Mouse (Mus musculus) cerebellum, postnatal 4 days (tissue): Measurements from ENCODE around the gene Chkb.

Source experiments
- DNase-seq, 2 experiments: peaks; one replicate each; pipeline ENCODE4 v3.0.0; 2022; ENCODE audit warnings: low spot score in 2 of 2, mixed read lengths in 1 of 2

The Chkb gene

GRCm38 (mm10) chr15:89429352-89430221 is at the start of gene Chkb, which contains the start of the genes C730034F03Rik and Gm44502:
TSS of gene Chkb (minus strand) at chr15:89429908.
TSS of gene C730034F03Rik (plus strand) at chr15:89429589.
TSS of gene Gm44502 (minus strand) at chr15:89429696.
- DNase-seq, result peak; percentile 75 to 88

- no peak for DNase-seq
Observed at GRCm38 (mm10) chr15:89478622-89479021, 48.9 kb upstream of the Chkb start.

- DNase-seq, result no peak
Observed at GRCm38 (mm10) chr15:89477806-89478205, 48.1 kb upstream of the Chkb start.

GRCm38 (mm10) chr15:89477091-89477491 is 47.4 kb upstream of the Chkb start, which contains the start of gene Arsa:
TSS of gene Arsa (minus strand) at chr15:89477425.
- no peak for DNase-seq

DNA sequence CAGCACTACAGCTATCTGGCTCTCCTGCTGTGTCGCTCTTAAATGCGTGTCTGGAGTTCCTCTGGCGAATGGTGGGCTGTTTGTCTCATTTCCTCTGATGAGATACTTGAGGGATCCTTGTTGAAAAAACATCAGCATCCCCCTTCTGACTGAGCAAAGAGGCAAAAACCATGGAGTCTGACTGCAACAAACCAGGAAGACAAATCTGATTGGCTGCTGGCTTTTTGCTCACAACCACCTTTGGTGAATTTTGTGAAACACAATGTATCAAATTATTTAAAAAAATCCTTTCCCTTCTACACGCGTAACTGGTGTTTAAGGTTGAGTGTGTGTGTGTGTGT is 46.7 kb upstream of the Chkb start:
- DNase-seq, result no peak

- peak; percentile 74 to 86 for DNase-seq
Observed at GRCm38 (mm10) chr15:89475611-89476474, 46.1 kb upstream of the Chkb start.

- no peak for DNase-seq
Observed at GRCm38 (mm10) chr15:89475293-89475600, 45.5 kb upstream of the Chkb start.

DNA sequence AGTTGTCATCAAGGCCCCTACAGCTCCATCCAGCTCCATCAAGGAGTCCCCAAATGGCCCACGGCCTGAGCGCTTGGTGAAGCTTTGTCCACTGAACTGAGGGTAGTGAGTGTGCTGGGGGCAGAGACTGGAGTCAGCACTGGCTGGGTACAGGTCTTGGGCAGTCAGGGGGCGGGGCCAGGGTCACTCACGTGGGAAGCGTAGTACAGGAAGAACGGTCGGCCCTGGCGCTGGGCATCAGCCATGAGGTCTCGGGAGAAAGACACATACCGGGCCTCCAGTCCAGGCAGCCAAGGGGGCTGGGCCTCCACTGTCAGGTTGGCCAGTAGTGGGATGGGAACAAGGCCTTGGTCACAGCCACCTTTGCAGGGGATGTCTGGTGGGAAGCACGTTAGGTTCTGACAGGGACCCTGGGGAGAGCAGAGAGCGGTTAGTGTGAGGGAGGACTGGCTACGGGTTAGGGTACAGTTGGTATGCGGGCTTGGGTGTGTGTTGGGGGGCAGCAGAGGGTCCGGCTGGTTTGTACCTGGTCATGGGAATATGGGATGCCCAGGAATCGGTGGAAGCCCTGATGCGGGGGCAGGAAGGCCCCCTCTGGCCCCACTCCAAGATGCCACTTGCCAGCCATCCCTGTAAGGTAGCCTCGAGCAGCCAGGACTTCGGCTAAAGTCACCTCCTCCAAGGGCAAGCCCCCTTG is 45.0 kb upstream of the Chkb start:
- DNase-seq, result no peak

- no peak for DNase-seq
Observed at GRCm38 (mm10) chr15:89473921-89474320, 44.2 kb upstream of the Chkb start.

- no peak for DNase-seq
Observed at GRCm38 (mm10) chr15:89473370-89473769, 43.7 kb upstream of the Chkb start.

GRCm38 (mm10) chr15:89471476-89471875 is 41.8 kb upstream of the Chkb start:
- DNase-seq, result no peak

DNA sequence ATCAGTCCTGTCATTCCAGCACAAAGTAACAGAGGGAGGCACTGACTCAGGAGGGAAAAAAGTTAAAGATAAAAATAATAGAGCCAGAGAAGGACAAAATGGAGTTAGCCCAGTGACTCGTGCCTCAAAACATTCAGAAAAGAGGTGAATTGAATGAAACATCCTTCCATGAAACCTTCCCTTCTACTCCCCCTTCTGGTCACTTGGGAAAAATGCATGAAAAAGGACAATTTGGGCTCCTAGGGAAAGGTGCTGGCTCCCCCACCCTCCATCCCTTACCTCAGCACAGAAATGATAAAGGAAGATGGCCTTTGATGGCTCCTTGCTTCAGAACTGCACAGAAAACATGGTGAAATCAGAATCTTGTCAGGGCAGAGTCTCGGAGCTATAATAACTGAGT is 38.9 kb upstream of the Chkb start:
- no peak for DNase-seq

DNA sequence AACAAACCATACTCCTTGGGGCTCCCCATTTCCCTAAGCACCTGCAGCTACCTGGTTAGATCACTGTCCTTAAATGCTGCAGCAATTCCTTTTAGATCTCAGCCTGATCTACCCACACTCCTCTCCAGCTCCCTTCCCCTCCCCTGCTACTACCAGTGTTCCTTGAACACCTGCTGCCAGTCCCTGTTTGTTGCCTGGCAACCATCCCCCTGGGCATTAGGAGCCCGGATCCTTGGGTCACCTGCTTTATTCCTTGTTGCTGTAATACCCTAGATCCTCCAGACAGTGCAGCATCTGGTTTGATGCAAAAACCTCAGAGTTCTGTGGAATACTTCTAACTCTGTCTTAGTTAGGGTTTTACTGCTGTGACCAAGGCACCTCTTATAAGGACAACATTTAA is 35.3 kb upstream of the Chkb start:
- DNase-seq, result no peak

DNA sequence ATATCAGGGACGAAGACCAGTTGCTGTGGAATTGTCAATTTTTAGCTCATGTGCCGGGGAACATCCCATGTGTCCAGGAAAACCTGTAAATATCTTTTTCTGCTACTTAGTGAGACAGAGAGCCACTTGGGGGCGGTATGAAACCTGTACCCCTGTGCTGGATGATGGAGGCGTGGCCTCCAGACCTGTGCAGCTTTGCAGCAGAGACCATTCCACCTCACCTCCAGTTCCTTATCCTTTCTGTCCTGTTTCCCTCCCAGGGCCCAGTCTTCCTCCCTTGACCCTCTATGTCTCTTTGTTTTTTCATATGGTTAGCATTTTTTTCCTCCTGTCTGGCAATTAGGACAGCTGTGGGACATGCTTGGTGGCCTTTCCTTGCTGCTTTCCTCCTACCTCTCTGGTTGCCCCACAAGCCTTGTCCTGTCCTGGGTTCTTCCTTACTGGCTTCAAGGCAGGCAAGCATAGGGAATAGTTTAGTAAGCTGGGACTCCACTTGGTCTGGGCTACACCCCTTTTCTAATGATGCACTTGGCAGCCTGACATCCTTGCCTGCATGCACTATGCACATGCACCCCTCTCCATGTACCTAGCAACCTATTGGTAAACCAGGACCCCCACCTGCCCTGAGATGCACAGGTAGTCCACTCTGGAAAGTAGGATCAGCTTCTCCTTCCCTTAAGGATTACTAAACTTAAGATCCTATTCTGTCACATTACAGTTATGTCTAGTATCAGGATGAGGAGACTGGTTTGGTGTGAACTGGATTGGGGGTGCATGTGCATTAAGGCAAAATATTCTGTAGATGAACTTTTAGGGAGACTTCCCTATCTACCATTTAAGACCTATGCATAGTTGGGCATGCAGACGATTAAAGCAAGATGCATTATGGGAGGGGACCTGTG is 33.9 kb upstream of the Chkb start:
- no peak for DNase-seq

- no peak for DNase-seq
Observed at GRCm38 (mm10) chr15:89462176-89462575, 32.5 kb upstream of the Chkb start.

GRCm38 (mm10) chr15:89461321-89461720 is 31.6 kb upstream of the Chkb start:
- no peak for DNase-seq

- no peak for DNase-seq
Observed at GRCm38 (mm10) chr15:89460298-89460697, 30.6 kb upstream of the Chkb start.

- DNase-seq, result no peak
Observed at GRCm38 (mm10) chr15:89459821-89460220, 30.1 kb upstream of the Chkb start.

DNA sequence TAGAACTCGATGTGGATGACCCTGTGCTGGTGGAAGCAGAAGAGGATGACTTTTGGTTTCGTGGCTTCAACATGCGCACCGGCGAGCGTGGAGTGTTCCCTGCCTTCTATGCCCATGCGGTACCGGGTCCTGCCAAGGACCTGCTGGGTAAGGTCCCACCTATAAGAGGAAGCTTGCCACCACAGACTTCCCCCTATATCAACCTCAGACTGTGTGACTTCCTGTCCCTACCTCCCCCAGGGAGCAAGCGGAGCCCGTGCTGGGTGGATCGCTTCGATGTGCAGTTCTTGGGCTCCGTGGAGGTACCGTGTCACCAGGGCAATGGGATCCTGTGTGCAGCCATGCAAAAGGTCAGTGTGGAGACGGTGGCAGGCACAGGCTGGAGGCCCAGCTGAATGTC is 29.2 kb upstream of the Chkb start:
- no peak for DNase-seq

DNA sequence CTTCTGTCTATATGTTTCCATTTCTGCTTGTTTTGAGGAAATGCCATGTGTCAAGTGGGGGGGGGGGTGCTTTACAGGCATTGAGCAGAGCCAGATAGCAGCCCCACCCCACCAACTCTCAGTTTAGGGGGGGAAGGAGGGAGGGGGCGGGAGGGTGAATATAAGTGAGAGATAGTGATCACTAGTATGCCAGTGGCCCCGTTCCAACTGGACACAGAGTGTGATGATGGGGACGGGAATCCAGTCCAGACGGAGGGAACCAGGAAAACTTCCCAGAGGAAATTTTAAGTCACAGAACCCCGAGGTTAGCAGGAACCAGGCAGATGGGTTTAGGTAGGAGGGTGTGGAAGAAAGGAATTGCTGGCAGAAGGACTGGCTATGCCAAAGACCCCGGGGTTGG is 25.9 kb upstream of the Chkb start:
- DNase-seq, result no peak

DNA sequence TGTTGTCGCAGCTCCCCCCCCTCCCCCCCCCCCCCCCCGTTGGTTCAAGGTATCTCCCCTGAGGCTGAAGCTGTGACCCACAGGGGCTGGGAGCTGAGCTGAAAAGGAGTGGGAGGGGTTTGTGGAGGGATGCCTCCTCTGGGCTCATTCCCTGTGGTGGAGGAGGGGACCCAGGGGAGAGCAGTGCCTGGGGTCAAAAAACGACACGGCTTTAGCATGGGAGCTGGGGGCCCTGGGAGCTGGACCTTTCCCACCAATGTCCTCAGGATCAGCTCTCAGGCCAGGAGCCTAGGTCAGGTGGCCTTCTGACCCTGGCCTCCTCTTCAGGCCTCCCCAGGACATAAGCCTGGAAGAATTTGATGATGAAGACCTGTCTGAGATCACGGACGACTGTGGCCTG is 25.1 kb upstream of the Chkb start:
- DNase-seq, result no peak
